Mouse (Mus musculus): ENCODE data around the gene Ppm1h.
A peak's percentile ranks its signal among the peaks of the same experiment; 100 is the strongest.

Ppm1h gene

DNA sequence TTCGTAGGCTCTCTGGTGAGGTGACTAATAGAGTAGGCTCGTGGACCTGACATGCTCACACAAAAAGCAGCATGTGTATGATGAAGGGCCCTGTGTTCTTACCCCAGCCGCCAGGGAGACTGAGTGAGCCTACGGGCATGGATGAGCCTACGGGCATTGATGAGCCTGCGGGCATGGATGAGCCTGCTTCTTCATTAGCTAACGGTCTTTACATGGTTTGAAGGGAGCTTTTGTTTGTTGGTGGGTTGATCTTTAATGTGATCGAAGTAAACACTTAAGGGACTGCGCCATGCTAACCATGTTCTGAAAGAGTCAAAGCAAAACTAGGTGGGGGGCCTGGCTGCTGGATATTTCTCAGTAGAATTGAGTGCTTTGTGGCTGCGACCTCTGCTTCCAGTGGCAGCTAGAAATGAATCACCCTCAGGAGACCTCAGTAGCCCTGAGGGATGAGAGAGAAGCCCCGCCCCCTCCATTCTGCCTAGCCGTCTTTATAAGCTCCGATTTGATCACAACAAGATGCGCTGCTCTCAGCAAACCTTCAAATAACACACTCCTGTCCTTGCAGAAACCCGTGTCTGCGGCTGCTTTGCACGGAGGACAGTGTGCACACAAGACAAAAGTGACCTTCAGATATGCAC lies 183.9 kb downstream of the Ppm1h start:
- no peak for DNase-seq

- no peak for DNase-seq
Observed at GRCm38 (mm10) chr10:122869865-122870503, 191.4 kb downstream of the Ppm1h start.

DNA sequence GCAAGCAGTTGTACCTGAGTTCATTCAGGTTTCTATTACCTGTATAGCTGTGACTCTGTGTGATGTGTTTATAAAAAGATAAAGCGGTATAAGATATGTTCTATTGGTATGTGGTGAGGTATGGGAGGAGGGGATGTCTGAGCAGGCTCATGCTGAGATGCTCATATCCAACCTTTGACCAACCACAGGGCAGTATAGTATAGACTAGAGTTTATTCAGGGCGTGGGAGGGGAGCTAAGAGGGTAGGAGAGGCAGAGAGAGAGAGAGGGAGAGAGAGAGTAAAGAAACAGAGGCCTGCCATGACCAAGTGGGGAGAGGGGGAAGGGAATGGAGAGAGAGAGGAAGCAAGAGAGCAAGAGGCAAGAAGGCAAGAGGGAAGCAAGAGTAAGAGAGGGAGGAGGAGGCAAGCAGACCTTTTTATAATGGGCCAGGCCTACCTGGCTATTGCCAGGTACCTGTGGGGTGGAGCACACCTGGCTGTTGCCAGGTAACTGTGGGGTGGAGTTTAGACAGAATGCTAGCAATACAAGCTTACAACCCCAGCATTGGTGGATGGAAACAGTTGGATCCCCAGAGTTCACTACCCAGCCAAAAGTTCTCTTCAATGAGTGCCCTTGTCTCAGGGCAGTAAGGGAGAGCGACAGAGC lies 192.4 kb downstream of the Ppm1h start:
- no peak for DNase-seq

DNA sequence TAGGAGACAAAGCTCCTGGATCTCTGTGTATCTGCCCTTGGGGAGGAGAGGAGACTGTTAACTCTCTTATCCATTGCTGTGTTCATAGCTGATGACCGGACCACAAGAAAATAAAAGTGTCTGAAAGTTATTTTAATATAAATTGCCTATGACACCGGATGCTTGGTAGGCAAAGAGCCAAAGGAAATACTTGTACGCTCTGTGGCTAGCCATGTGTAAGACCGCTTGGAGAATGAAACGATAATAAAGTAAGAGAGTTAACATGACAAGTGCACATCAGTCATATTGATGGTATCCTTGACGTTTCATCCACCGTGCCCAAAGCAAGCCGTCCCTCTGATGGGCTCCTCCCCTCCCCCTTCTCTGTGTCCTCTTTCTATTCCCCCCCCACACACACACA lies 194.2 kb downstream of the Ppm1h start:
- DNase-seq, result no peak

DNA sequence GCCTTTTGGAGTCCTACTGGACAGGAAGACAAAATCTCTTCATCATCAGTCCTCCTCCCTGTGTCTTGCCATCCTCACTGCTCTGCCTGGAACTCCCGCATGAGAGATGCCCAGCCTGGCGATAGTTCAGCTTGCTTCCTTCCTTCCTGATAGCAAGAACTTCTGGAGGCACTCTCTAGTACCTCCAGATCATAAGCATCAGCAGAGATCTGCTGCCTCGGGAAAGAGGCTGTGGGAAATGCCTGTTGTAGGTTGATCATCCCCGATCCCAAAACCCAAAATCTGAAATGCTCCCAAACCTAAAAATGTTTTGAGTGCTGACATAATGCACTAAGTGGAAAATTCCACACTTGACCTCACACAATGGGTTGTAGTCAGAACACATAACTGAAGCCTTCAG lies 198.4 kb downstream of the Ppm1h start:
- no peak for DNase-seq

DNA sequence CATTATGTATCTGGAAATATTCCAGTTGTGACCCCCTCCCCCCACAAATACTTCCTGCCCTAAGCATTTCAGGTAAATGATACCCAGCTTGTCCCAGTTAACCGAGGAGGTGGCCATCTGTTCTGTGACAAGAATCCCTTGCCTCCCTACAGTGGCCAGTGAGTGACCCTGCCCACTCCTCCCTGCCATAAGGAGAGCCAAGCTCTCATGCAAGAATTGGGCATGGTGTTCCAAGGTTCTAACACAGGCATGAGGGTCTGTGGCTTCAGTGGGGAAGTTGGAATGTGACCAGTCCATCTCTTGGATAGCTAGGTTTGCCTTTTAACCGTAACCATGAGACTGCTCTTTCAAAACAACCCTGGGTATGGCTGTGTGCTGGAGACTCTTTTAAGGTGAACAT lies 198.9 kb downstream of the Ppm1h start:
- no peak for DNase-seq

GRCm38 (mm10) chr10:122881456-122881855 lies 202.9 kb downstream of the Ppm1h start:
- no peak for DNase-seq

GRCm38 (mm10) chr10:122882614-122883013 lies 204.1 kb downstream of the Ppm1h start:
- DNase-seq, result no peak

DNA sequence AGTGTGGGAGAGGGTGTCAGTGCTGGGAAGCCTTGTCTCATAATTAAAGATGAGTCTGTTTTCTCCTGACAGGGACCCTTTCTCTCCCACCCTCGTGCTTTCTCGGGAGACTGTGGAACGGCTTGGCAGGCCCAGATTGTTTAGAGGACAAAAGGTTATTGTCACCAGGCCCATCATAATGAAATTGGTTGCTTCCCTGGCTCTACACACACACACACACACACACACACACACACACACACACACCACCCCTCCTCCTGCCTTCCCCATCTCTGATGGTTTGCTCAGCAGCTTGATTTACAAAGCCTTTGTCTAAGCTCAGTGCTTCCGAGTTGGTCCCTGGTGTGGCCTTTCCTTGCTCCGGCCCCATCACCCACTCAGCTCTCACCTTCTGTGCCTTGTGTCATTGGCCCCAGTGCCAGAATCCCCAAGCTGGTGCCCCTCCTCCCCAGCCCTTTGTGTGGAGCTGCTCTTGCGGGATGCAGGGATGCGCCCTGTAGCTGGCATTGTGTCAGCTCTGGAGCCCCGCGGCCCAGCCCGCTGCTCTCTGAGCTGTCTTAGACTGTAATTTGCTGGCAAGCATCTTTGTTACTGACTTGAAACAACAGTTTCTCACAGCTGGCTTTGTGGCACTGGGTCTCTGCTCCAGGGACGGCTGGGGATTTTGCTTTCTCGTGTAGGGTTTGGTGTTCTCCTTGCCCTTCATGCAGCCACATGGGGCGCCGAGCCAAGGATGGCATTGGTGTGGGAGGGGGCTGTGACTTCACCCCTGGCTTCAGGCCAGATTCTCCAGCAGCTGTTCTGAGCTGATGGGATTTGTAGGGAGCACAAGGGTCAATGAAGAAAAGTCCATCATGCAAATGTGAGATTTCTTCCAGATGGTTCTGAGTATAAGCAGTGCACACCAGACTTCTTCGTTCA lies 205.5 kb downstream of the Ppm1h start:
- no peak for DNase-seq

DNA sequence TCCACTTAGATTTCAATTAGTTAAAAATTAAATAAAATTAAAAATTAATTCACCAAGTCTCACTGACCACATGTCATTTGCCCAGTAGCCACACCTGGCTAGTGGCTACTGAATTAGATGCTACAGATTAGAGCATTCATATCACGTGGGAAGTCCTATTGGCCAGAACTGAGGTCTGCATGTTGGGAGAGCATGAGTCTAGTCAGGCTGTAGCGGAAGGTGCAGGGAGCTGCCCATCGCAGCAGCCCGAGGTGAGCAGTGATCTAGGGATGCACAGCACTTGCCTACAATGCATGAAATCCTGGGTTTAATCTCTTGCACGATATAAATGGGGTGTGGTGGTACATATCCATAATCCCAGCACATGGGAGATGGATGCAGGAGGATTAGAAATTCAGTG lies 206.7 kb downstream of the Ppm1h start:
- DNase-seq, result no peak

GRCm38 (mm10) chr10:122886055-122886915 lies 207.7 kb downstream of the Ppm1h start:
- no peak for DNase-seq

DNA sequence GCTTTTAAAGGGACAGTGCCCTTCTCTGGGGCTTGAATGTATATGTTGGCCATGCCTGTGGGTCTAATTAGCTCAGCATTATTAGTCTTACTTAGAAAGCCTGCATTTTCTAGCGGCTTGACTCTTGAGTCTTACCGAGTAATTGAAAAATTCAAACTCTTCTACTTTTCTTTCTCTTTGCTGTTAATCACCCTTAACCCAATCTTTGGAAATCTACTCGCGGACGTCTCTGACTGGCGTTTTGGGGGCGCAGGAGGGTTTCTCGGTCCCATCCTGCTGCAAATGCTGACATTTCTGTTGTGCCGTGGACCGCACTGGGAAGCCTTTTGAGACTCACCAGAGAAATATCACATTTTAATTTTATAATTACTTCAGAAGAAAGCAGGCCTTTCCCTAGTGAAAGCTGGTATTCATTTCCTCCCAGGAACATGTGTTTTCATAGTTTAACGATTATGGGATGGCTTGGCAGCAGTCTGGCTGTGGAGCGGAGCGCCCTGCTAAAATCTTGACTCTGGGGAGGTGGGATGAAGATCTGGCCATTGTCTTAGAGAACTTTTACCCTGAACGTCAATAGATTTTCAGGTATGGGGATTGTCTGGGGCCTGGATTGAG lies 208.5 kb downstream of the Ppm1h start:
- no peak for DNase-seq

- no peak for DNase-seq
Observed at GRCm38 (mm10) chr10:122887528-122888183, 209.1 kb downstream of the Ppm1h start.

GRCm38 (mm10) chr10:122890682-122891350 lies 212.3 kb downstream of the Ppm1h start:
- DNase-seq, result no peak

- DNase-seq, result no peak
Observed at GRCm38 (mm10) chr10:122891461-122891860, 212.9 kb downstream of the Ppm1h start.

DNA sequence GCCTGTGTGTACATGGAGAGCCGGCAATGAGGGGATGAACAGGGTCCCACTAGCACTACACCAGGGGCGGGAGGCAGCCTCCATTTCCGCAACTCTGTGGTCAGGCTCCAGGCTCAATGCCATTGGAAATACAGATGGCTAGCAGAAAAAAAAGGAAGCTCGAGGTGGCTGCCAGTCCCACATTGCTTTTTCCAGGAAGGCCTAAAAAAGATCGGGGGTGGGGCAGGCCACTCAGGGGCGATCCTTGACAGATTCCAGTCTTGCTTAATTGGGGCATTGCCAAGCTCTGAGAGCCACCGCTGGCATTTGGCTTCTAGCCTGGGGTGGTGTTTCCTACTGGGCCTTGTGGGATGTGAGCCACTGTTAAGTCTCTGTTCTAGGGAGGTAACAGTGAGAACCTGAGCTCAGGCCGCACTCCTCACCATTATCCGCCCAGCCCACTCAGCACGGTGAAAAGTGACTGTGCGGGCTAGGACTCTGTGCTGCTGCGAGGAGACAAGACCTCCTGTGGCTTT lies 216.1 kb downstream of the Ppm1h start:
- no peak for DNase-seq

- peak; percentile 58 for DNase-seq
Observed at GRCm38 (mm10) chr10:122895121-122895770, 216.7 kb downstream of the Ppm1h start.

- DNase-seq, result no peak
Observed at GRCm38 (mm10) chr10:122899971-122900370, 221.4 kb downstream of the Ppm1h start.

GRCm38 (mm10) chr10:122900466-122900865 lies 221.9 kb downstream of the Ppm1h start:
- DNase-seq, result no peak

GRCm38 (mm10) chr10:122901379-122901778 lies 222.8 kb downstream of the Ppm1h start:
- peak; percentile 16 for DNase-seq
